Mouse (Mus musculus): Measurements from ENCODE around the gene Lsm3.

DNA sequence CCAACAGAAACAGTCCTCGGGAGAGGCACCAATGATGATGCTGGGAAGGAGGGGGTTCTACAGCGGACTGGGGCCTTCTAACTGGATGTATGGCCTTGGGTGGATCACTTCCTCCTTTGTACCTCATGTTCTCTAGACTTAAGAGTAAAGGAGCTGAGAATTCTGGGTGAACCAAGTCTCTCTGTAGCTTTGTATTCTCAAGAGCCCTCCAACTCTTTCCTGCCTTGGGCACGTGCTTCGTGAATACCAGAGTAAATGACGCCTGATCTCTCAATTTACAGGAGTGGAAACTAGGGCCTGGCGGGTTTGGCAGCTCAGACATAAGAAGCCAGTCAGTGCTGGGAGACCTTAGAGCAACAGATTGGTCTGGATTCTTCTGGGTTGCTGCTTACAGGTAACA is 43.4 kb upstream of the Lsm3 start:
- TF ChIP-seq CTCF (IDR thresholded peaks at IDR 0.05; ENCODE audit: extremely low read depth, insufficient read depth, low read length) = no peak
- TF ChIP-seq POLR2A (IDR thresholded peaks at IDR 0.05; ENCODE audit: extremely low read depth, insufficient read depth, low read length) = no peak
